Mouse (Mus musculus) MEL (cell line): Measurements from ENCODE around the gene BC024978. TPM values are rescaled to one million over a fixed set of nuclear protein-coding genes. Genes with fewer than 3 reads are reported as not detected.

Experiments
- DNase-seq: peaks from one replicate; pipeline ENCODE4 v3.0.0; 2011; ENCODE audit warnings: low read depth, low spot score
- H3K27ac ChIP-seq: 2 replicates; pipeline ENCODE4 v1.5.1; 2012; ENCODE audit warnings: low read depth, mild to moderate bottlenecking, control low read depth, low read length, moderate library complexity; ENCODE audit not compliant: control insufficient read depth
- H3K27me3 ChIP-seq, 2 experiments: fragments of 150-350 bp in 1 of 2; sonication (generic) in 1 of 2; 2 replicates each; pipeline ENCODE4 v1.6.1; 2012; ENCODE audit warnings: low read length in 2 of 2, mild to moderate bottlenecking in 2 of 2, improper control_type of control experiment in 1 of 2, moderate library complexity in 1 of 2; ENCODE audit not compliant: insufficient read depth in 2 of 2, control insufficient read depth in 1 of 2
- H3K36me3 ChIP-seq, 2 experiments: 2 replicates each; pipeline ENCODE4 v1.6.1; 2012 to 2014; ENCODE audit warnings: low read length in 2 of 2, improper control_type of control experiment in 1 of 2, inconsistent platforms in 1 of 2, mild to moderate bottlenecking in 1 of 2; ENCODE audit not compliant: insufficient read depth in 2 of 2, control insufficient read depth in 1 of 2
- H3K4me1 ChIP-seq, 2 experiments: fragments of 150-350 bp in 1 of 2; sonication (generic) in 1 of 2; 2 replicates each; pipeline ENCODE4 v1.6.1; 2012; ENCODE audit warnings: low read length in 2 of 2, improper control_type of control experiment in 1 of 2, mild to moderate bottlenecking in 1 of 2; ENCODE audit not compliant: insufficient read depth in 2 of 2, control insufficient read depth in 1 of 2
- H3K4me3 ChIP-seq, 2 experiments: fragments of 150-350 bp in 1 of 2; sonication (generic) in 1 of 2; 2 replicates each; pipeline ENCODE4 v1.5.1; 2012; ENCODE audit warnings: low read depth in 2 of 2, low read length in 2 of 2, mild to moderate bottlenecking in 2 of 2, moderate library complexity in 2 of 2, control low read depth in 1 of 2, improper control_type of control experiment in 1 of 2; ENCODE audit not compliant: control insufficient read depth in 1 of 2, insufficient read depth in 1 of 2
- H3K79me2 ChIP-seq: 2 replicates; pipeline ENCODE4 v1.6.1; 2012; ENCODE audit warnings: mild to moderate bottlenecking, low read length, moderate library complexity; ENCODE audit not compliant: control insufficient read depth, poor library complexity, insufficient read depth
- H3K9ac ChIP-seq: 2 replicates; pipeline ENCODE4 v1.6.1; 2012; ENCODE audit warnings: low read depth, mild to moderate bottlenecking, control low read depth, low read length, moderate library complexity; ENCODE audit not compliant: control insufficient read depth, poor library complexity, severe bottlenecking
- H3K9me3 ChIP-seq: fragments of 150-350 bp; sonication (generic); replicated peaks from 2 replicates; pipeline ENCODE4 v1.6.1; 2012; ENCODE audit warnings: mild to moderate bottlenecking, low read length, improper control_type of control experiment, moderate library complexity; ENCODE audit not compliant: insufficient read depth
- CHD1 ChIP-seq: IDR thresholded peaks from 2 replicates; pipeline ENCODE4 v1.6.1; 2012; ENCODE audit warnings: low read depth, mild to moderate bottlenecking, inconsistent platforms, low read length, improper control_type of control experiment
- CHD2 ChIP-seq: IDR thresholded peaks from 2 replicates; pipeline ENCODE4 v1.6.1; 2011; ENCODE audit warnings: low read length, improper control_type of control experiment
- CTCF ChIP-seq, 3 experiments: IDR thresholded peaks in 2 of 3; conservative IDR thresholded peaks in 1 of 3; 2 replicates each; pipeline ENCODE4 v1.5.1; 2011 to 2012; ENCODE audit warnings: low read length in 3 of 3, low read depth in 2 of 3, mild to moderate bottlenecking in 2 of 3, improper control_type of control experiment in 1 of 3, inconsistent platforms in 1 of 3, mixed read lengths in 1 of 3, moderate library complexity in 1 of 3; ENCODE audit not compliant: control insufficient read depth in 1 of 3, insufficient read depth in 1 of 3, poor library complexity in 1 of 3, severe bottlenecking in 1 of 3
- E2F4 ChIP-seq: IDR thresholded peaks from 2 replicates; pipeline ENCODE4 v1.6.1; 2011; ENCODE audit warnings: low read depth, low read length, improper control_type of control experiment, borderline replicate concordance
- EP300 ChIP-seq, 2 experiments: IDR thresholded peaks; 2 replicates each; pipeline ENCODE4 v1.6.1; 2011; ENCODE audit warnings: improper control_type of control experiment in 2 of 2, low read length in 2 of 2, low read depth in 1 of 2, mild to moderate bottlenecking in 1 of 2
- ETS1 ChIP-seq: IDR thresholded peaks from 2 replicates; pipeline ENCODE4 v1.6.1; 2012; ENCODE audit warnings: low read depth, mild to moderate bottlenecking, inconsistent platforms, low read length, improper control_type of control experiment, moderate library complexity
- GABPA ChIP-seq: IDR thresholded peaks from 2 replicates; pipeline ENCODE4 v1.6.1; 2012; ENCODE audit warnings: low read depth, mild to moderate bottlenecking, inconsistent platforms, low read length, improper control_type of control experiment, moderate library complexity
- GATA1 ChIP-seq: IDR thresholded peaks from 2 replicates; pipeline ENCODE4 v1.6.1; 2011; ENCODE audit warnings: low read depth, low read length, improper control_type of control experiment
- HCFC1 ChIP-seq: IDR thresholded peaks from 2 replicates; pipeline ENCODE4 v1.6.1; 2012; ENCODE audit warnings: low read depth, mild to moderate bottlenecking, inconsistent platforms, low read length, improper control_type of control experiment, moderate library complexity
- JUND ChIP-seq: IDR thresholded peaks from 2 replicates; pipeline ENCODE4 v1.6.1; 2011; ENCODE audit warnings: low read depth, mild to moderate bottlenecking, improper control_type of control experiment, low read length
- KAT2A ChIP-seq: conservative IDR thresholded peaks from 2 replicates; pipeline ENCODE4 v1.6.1; 2012; ENCODE audit warnings: low read depth, low read length, improper control_type of control experiment, inconsistent platforms
- MAFK ChIP-seq: IDR thresholded peaks from 2 replicates; pipeline ENCODE4 v1.6.1; 2011; ENCODE audit warnings: low read depth, mild to moderate bottlenecking, low read length, improper control_type of control experiment, borderline replicate concordance
- MAZ ChIP-seq: IDR thresholded peaks from 2 replicates; pipeline ENCODE4 v1.6.1; 2012; ENCODE audit warnings: low read depth, mild to moderate bottlenecking, inconsistent platforms, low read length, improper control_type of control experiment
- MXI1 ChIP-seq: IDR thresholded peaks from 2 replicates; pipeline ENCODE4 v1.6.1; 2011; ENCODE audit warnings: mild to moderate bottlenecking, low read depth, low read length, improper control_type of control experiment
- MYB ChIP-seq: IDR thresholded peaks from 2 replicates; pipeline ENCODE4 v1.6.1; 2011; ENCODE audit warnings: mild to moderate bottlenecking, low read depth, low read length, improper control_type of control experiment
- NRF1 ChIP-seq: IDR thresholded peaks from 2 replicates; pipeline ENCODE4 v1.6.1; 2014; ENCODE audit warnings: low read depth, mild to moderate bottlenecking, inconsistent platforms, low read length, improper control_type of control experiment, moderate library complexity; ENCODE audit not compliant: poor library complexity, insufficient read depth, severe bottlenecking
- POLR2A ChIP-seq, 2 experiments: IDR thresholded peaks; 2 replicates each; pipeline ENCODE4 v1.6.1; 2011 to 2012; ENCODE audit warnings: low read length in 2 of 2, mild to moderate bottlenecking in 2 of 2, control low read depth in 1 of 2, improper control_type of control experiment in 1 of 2, low read depth in 1 of 2, moderate library complexity in 1 of 2; ENCODE audit not compliant: control insufficient read depth in 1 of 2, insufficient read depth in 1 of 2, poor library complexity in 1 of 2
- POLR2AphosphoS2 ChIP-seq: IDR thresholded peaks from 2 replicates; pipeline ENCODE4 v1.6.1; 2011; ENCODE audit warnings: low read length, improper control_type of control experiment
- SIN3A ChIP-seq: IDR thresholded peaks from 2 replicates; pipeline ENCODE4 v1.6.1; 2012; ENCODE audit warnings: low read length, improper control_type of control experiment, inconsistent platforms
- TCF12 ChIP-seq: IDR thresholded peaks from 2 replicates; pipeline ENCODE4 v1.6.1; 2014; ENCODE audit warnings: low read depth, mild to moderate bottlenecking, inconsistent platforms, low read length, improper control_type of control experiment, moderate library complexity
- USF2 ChIP-seq, 2 experiments: IDR thresholded peaks; 2 replicates each; pipeline ENCODE4 v1.6.1; 2011 to 2012; ENCODE audit warnings: improper control_type of control experiment in 2 of 2, low read length in 2 of 2, borderline replicate concordance in 1 of 2, inconsistent platforms in 1 of 2, low read depth in 1 of 2, mild to moderate bottlenecking in 1 of 2; ENCODE audit not compliant: insufficient read depth in 1 of 2
- ZNF384 ChIP-seq: IDR thresholded peaks from 2 replicates; pipeline ENCODE4 v1.6.1; 2012; ENCODE audit warnings: low read depth, mild to moderate bottlenecking, inconsistent platforms, low read length, improper control_type of control experiment
- polyA plus RNA-seq, 2 experiments: library from polyadenylated mRNA; stranded (reverse) in 1 of 2; unstranded in 1 of 2; fragments of >175 nt in 1 of 2; fragments of >200 nt in 1 of 2; gene quantifications; 2 replicates each; pipeline versions ENCODE4 v1.2.1 to v1.2.4; 2012; ENCODE audit warnings: low replicate concordance in 2 of 2, low read depth in 1 of 2; ENCODE audit not compliant: insufficient read length in 2 of 2, insufficient read depth in 1 of 2, missing spikeins in 1 of 2
- total RNA-seq: library from RNA; depleted of rRNA; stranded (reverse); fragments of 300-350 nt; gene quantifications from 2 replicates; pipeline ENCODE4 v1.2.3, GENCODE M21; 2012

Gene BC024978
- total and polyA plus RNA-seq, 3 experiments: 2.1 to 7.1 TPM; not detected in 1

GRCm38 (mm10) chr7:27198779-27199178 lies 3.2 kb downstream of the BC024978 start:
- no peak overlapping the region for H3K27ac ChIP-seq
- no peaks in the 10 kb centered on the region for H3K9me3 ChIP-seq
- peaks cover 11 to 16% of the 10 kb centered on the region in 2 experiments for H3K36me3 ChIP-seq
- H3K4me3 ChIP-seq: no peak overlapping the region
- H3K9ac ChIP-seq: no peak overlapping the region
- peaks cover 6 to 14% of the 10 kb centered on the region in 2 experiments; a peak in 3 of 4 replicates for H3K4me1 ChIP-seq
- no peak for DNase-seq
- no peak for TF ChIP-seq E2F4
- TF ChIP-seq CHD2: no peak
- no peak for TF ChIP-seq USF2 (IDR thresholded peaks at IDR 0.05; ENCODE audit: borderline replicate concordance in 1 of 2, insufficient read depth in 1 of 2, low read depth in 1 of 2, low read length in 2 of 2)
- no peak for TF ChIP-seq GABPA
- no peak for TF ChIP-seq KAT2A
- no peak for TF ChIP-seq JUND
- no peak for TF ChIP-seq MXI1
- TF ChIP-seq MAZ: no peak
- peaks cover 18% of the 10 kb centered on the region for H3K79me2 ChIP-seq
- H3K27me3 ChIP-seq: no peaks in the 10 kb centered on the region

GRCm38 (mm10) chr7:27203730-27204449 lies 8.3 kb downstream of the BC024978 start:
- TF ChIP-seq POLR2A (IDR thresholded peaks at IDR 0.05; ENCODE audit: control insufficient read depth in 1 of 2, insufficient read depth in 1 of 2, low read depth in 1 of 2, low read length in 2 of 2, poor library complexity in 1 of 2): no peak
- TF ChIP-seq CHD2: no peak
- no peak for TF ChIP-seq TCF12
- no peak for TF ChIP-seq CTCF (IDR thresholded peaks at IDR 0.05 in 2 of 3, conservative IDR thresholded peaks at IDR 0.05 in 1 of 3; ENCODE audit: control insufficient read depth in 1 of 3, insufficient read depth in 1 of 3, low read depth in 2 of 3, low read length in 3 of 3, poor library complexity in 1 of 3, severe bottlenecking in 1 of 3)
- TF ChIP-seq POLR2AphosphoS2: no peak
- TF ChIP-seq NRF1: no peak
- no peak for TF ChIP-seq GATA1
- no peak for TF ChIP-seq ZNF384
- TF ChIP-seq HCFC1: no peak
- no peak for TF ChIP-seq CHD1
- no peak for TF ChIP-seq SIN3A
- no peak for TF ChIP-seq MAZ
- no peak for TF ChIP-seq ETS1
- no peak for TF ChIP-seq MAFK
- no peak for TF ChIP-seq EP300 (IDR thresholded peaks at IDR 0.05; ENCODE audit: low read depth in 1 of 2, low read length in 2 of 2)
- TF ChIP-seq MXI1: no peak
- TF ChIP-seq MYB: no peak
- H3K36me3 ChIP-seq: no peaks in the 10 kb centered on the region

More at GRCm38 (mm10) chr7:27203730-27204449, 8.3 kb downstream of the BC024978 start:
- H3K4me1 ChIP-seq: no peaks in the 10 kb centered on the region; a peak in 1 of 4 replicates
- no peaks in the 10 kb centered on the region for H3K9me3 ChIP-seq
- no peaks in the 10 kb centered on the region for H3K27me3 ChIP-seq
- H3K79me2 ChIP-seq: no peaks in the 10 kb centered on the region
- no peak overlapping the region for H3K27ac ChIP-seq
- H3K9ac ChIP-seq: no peak overlapping the region
- no peak overlapping the region for H3K4me3 ChIP-seq
- no peak for DNase-seq
